Mouse (Mus musculus) adrenal gland, postnatal 4 days (tissue): ENCODE data around the gene Gas2l2. TPM values are rescaled to one million over a fixed set of nuclear protein-coding genes. Genes with fewer than 3 reads are reported as not detected.

Experiments used
- DNase-seq, 2 experiments: peaks; one replicate each; pipeline ENCODE4 v3.0.0; 2021 to 2022; ENCODE audit warnings: low spot score in 2 of 2, mixed read lengths in 2 of 2
- total RNA-seq, 2 experiments: library from RNA; stranded (reverse); gene quantifications; 2 replicates each; pipeline ENCODE4 v1.2.3; 2021

Gene Gas2l2
- total RNA-seq, 2 experiments from 2014 or later: 0.11 TPM; not detected in 1

- no peak for DNase-seq
Measured at GRCm38 (mm10) chr11:83397626-83398025, 31.6 kb downstream of the Gas2l2 start.

GRCm38 (mm10) chr11:83394802-83395439, 34.3 kb downstream of the Gas2l2 start:
- no peak for DNase-seq

- no peak for DNase-seq
Measured at GRCm38 (mm10) chr11:83393062-83393461, 36.2 kb downstream of the Gas2l2 start.

GRCm38 (mm10) chr11:83383532-83383887, 45.7 kb downstream of the Gas2l2 start:
- no peak for DNase-seq

GRCm38 (mm10) chr11:83382876-83383531, 46.3 kb downstream of the Gas2l2 start:
- no peak for DNase-seq

- no peak for DNase-seq
Measured at GRCm38 (mm10) chr11:83379745-83380341, 49.4 kb downstream of the Gas2l2 start.

Other genes starting within 250 kb of the Gas2l2 start
- 1 to 10 TPM; 3.8 to 4.8 TPM for gene Slfn3, start 238.1 kb downstream of the Gas2l2 start, total RNA-seq
- 1 to 10 TPM; 1.9 to 3.7 TPM for gene Slfn14, start 142.7 kb downstream of the Gas2l2 start, total RNA-seq
- 100 to 1,000 TPM; 105 to 121 TPM for gene Ap2b1, start 130.4 kb downstream of the Gas2l2 start, total RNA-seq
- gene Pex12, start 126.9 kb downstream of the Gas2l2 start, total RNA-seq: 10 to 100 TPM; 17.6 to 20.0 TPM
- gene Rasl10b, start 20.3 kb downstream of the Gas2l2 start, total RNA-seq: 10 to 100 TPM; 10.8 to 11.4 TPM
- gene 1700020L24Rik, start 8.2 kb upstream of the Gas2l2 start, total RNA-seq: under 1 TPM; 0.48 to 0.56 TPM
- gene Mmp28, start 33.6 kb upstream of the Gas2l2 start, total RNA-seq: 10 to 100 TPM; 17.5 to 18.8 TPM
- gene Taf15, start 43.6 kb upstream of the Gas2l2 start, total RNA-seq: 10 to 100 TPM; 75.9 to 78.3 TPM
- gene Heatr9, start 92.7 kb upstream of the Gas2l2 start, total RNA-seq: not detected
- 1 to 10 TPM; 1.1 to 1.3 TPM for gene Ccl5, start 101.1 kb upstream of the Gas2l2 start, total RNA-seq
- gene Ccl9, start 149.2 kb upstream of the Gas2l2 start, total RNA-seq: 1 to 10 TPM; 5.0 to 8.5 TPM
- gene Ccl6, start 163.6 kb upstream of the Gas2l2 start, total RNA-seq: 1 to 10 TPM; 7.0 to 9.3 TPM
- not detected for gene Rpl9-ps1, start 216.2 kb upstream of the Gas2l2 start, total RNA-seq
- under 1 TPM in 1 of 2 experiments, not detected in 1; 0.56 TPM for gene Ccl3, start 219.9 kb upstream of the Gas2l2 start, total RNA-seq
- gene Ccl4, start 233.1 kb upstream of the Gas2l2 start, total RNA-seq: under 1 TPM in 1 of 2 experiments, not detected in 1; 0.51 TPM